Comparison of ENCODE assay signal across 27 mouse cellular contexts in the genomic region with DNA sequence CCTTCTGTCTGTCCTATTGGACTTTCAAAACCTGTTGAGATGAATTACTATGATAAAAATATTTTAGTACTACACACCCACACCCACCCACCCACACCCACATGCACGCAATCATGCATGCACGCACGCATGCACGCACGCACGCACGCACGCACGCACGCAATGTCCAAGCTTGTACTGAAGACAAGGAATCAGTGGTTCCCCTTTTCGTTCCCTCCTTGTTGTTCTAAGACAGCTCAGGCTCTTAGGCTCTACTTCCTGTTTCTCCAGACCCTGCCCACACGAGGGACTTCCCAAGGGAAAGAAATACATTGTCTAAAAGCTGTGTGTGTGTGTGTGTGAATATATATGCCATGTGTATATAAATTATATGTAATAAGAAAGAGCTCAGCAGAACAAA. TPM values are rescaled to one million over a fixed set of nuclear protein-coding genes. Genes with fewer than 3 reads are reported as not detected.
A peak's percentile ranks its signal among the peaks of the same experiment; 100 is the strongest.
DNase-seq lines count a peak whose midpoint lies in the region; ATAC-seq and TF ChIP-seq lines count a peak whose summit lies in the region.
"Had no signal": no experiment of that assay in that cellular context is flagged by ENCODE, and none has a peak within 500 bp of the region (broad histone marks: within the 10 kb centered on the region; RNA-seq: fewer than 3 reads in every experiment).

No protein-coding gene starts in this region.

- no peak for TF ChIP-seq POLR2A in spleen, adult 2 months (IDR thresholded peaks at IDR 0.05; ENCODE audit: low read depth, low read length)
- TF ChIP-seq POLR2A in thymus, adult 2 months (IDR thresholded peaks at IDR 0.05; ENCODE audit: control insufficient read depth, extremely low read depth, insufficient read depth, low read length, poor library complexity) = no peak

- peak; percentile 6 to 28 for DNase-seq in spleen, adult 2 months (ENCODE audit: low read depth in 1 of 2, low spot score in 2 of 2)
- no peak for DNase-seq in spleen, adult 12 weeks (ENCODE audit: low spot score)
- peak; percentile 39 for DNase-seq in lung, postnatal 36 days
- peak; percentile 21 for DNase-seq in skeletal muscle tissue, adult 2 months (ENCODE audit: low read depth, low spot score)
- no peak for DNase-seq in kidney, postnatal 36 days
- no peak for DNase-seq in cerebellum, adult 9-10 months
- no peak for DNase-seq in thymus, adult 2 months
- DNase-seq: adrenal gland, adult 2 months; cerebellum, adult 11 months; gastrocnemius, postnatal 10 days; thymus, postnatal 25 days had no signal

- no peak for TF ChIP-seq CTCF in spleen, adult 2 months (IDR thresholded peaks at IDR 0.05; ENCODE audit: extremely low read depth, insufficient read depth, insufficient read length, insufficient replicate concordance)
- no peak for TF ChIP-seq CTCF in thymus, adult 2 months (IDR thresholded peaks at IDR 0.05; ENCODE audit: borderline replicate concordance, control insufficient read depth, extremely low read depth, insufficient read depth, low read length, poor library complexity)

- no peaks in the 10 kb centered on the region for H3K27me3 ChIP-seq in spleen, adult 2 months (ENCODE audit: control insufficient read depth, insufficient read depth, low read length)
- no peaks in the 10 kb centered on the region for H3K27me3 ChIP-seq in thymus, adult 2 months (ENCODE audit: control insufficient read depth, insufficient read depth, low read length)
- H3K27me3 ChIP-seq: embryonic facial prominence, embryonic 12.5 days; forebrain, embryonic 15.5 days; hindbrain, embryonic 13.5 days; kidney, embryonic 15.5 days; liver, embryonic 15.5 days; neural tube, embryonic 15.5 days had no signal

- peaks cover 3% of the 10 kb centered on the region; the same call in 1 of the 2 replicates for H3K4me1 ChIP-seq in spleen, adult 2 months (ENCODE audit: control insufficient read depth, insufficient read depth, insufficient read length)
- H3K4me1 ChIP-seq in thymus, adult 2 months (replicated peaks; ENCODE audit: control insufficient read depth, insufficient read depth, low read length) = peaks cover 2% of the 10 kb centered on the region; the same call in 1 of the 2 replicates
- H3K4me1 ChIP-seq: embryonic facial prominence, embryonic 12.5 days; forebrain, embryonic 15.5 days; hindbrain, embryonic 13.5 days; kidney, embryonic 15.5 days; limb, embryonic 10.5 days; liver, embryonic 15.5 days; midbrain, embryonic 10.5 days; neural tube, embryonic 15.5 days had no signal

- ATAC-seq in common myeloid progenitor, adult 5-6 weeks (replicated peaks; ENCODE audit: low read depth, poor library complexity, severe bottlenecking) = peak; percentile 89
- ATAC-seq: CD4-positive, CD25-positive, alpha-beta regulatory T cell, adult 4 months; forebrain, embryonic 15.5 days had no signal

- H3K27ac ChIP-seq in spleen, adult 2 months (ENCODE audit: insufficient read depth, low read length) = no peak overlapping the region
- H3K27ac ChIP-seq in thymus, adult 2 months (ENCODE audit: control insufficient read depth, insufficient read depth, low read length) = no peak overlapping the region
- H3K27ac ChIP-seq: embryonic facial prominence, embryonic 12.5 days; forebrain, embryonic 15.5 days; hindbrain, embryonic 13.5 days; kidney, embryonic 15.5 days; layer of hippocampus, adult 2 months; left cerebral cortex, adult 2 months; limb, embryonic 10.5 days; liver, embryonic 15.5 days; midbrain, embryonic 10.5 days; neural tube, embryonic 15.5 days had no signal

- H3K36me3 ChIP-seq in spleen, adult 2 months (ENCODE audit: control insufficient read depth, insufficient read depth, low read length) = no peaks in the 10 kb centered on the region
- H3K36me3 ChIP-seq in thymus, adult 2 months (ENCODE audit: control insufficient read depth, insufficient read depth, low read length) = no peaks in the 10 kb centered on the region
- H3K36me3 ChIP-seq: embryonic facial prominence, embryonic 12.5 days; forebrain, embryonic 15.5 days; hindbrain, embryonic 13.5 days; kidney, embryonic 15.5 days; limb, embryonic 10.5 days; liver, embryonic 15.5 days; midbrain, embryonic 10.5 days; neural tube, embryonic 15.5 days had no signal

- no peak overlapping the region for H3K4me3 ChIP-seq in spleen, adult 2 months (ENCODE audit: extremely low read depth, insufficient read depth, insufficient read length)
- no peak overlapping the region for H3K4me3 ChIP-seq in thymus, adult 2 months (ENCODE audit: control insufficient read depth, insufficient read depth, low read length)
- H3K4me3 ChIP-seq: embryonic facial prominence, embryonic 12.5 days; forebrain, embryonic 15.5 days; hindbrain, embryonic 13.5 days; kidney, embryonic 15.5 days; layer of hippocampus, adult 2 months; left cerebral cortex, adult 2 months; limb, embryonic 10.5 days; liver, embryonic 15.5 days; midbrain, embryonic 10.5 days; myocyte; neural tube, embryonic 15.5 days had no signal

- 25% methylated on average over 12 of the region's 12 CpGs for WGBS in spleen, adult 2 months
- 44% methylated on average over 12 of the region's 12 CpGs for WGBS in thymus, adult 2 months

RNA-seq across cellular contexts. Expression of a gene that starts 11.6 kb away (rescaled TPM):
- not detected in 2 replicates for polyA plus RNA-seq in spleen, adult 2 months (2012; rRNA removed)
- not detected in 2 replicates for total RNA-seq in common myeloid progenitor, adult 5-6 weeks (2017)
- polyA plus RNA-seq in thymus, adult 2 months (2012; rRNA removed) = not detected in 2 replicates
- total RNA-seq: adrenal gland, adult 2 months; gastrocnemius, postnatal 10 days; left cerebral cortex, adult 2 months had no signal
- polyA plus RNA-seq: adrenal gland, adult 2 months; cortical plate, adult 2 months; heart, postnatal 0 days; intestine, embryonic 16.5 days; limb, embryonic 10.5 days; liver, embryonic 15.5 days; myocyte had no signal

Comparison
In these comparisons a context has a peak if more than half of its experiments do, and no peak if none do; other contexts are left out.
1. DNase-seq: peak in spleen, adult 2 months (2 of 2), lung, postnatal 36 days (single experiment) and skeletal muscle tissue, adult 2 months (single experiment); none in spleen, adult 12 weeks (single experiment), kidney, postnatal 36 days (0 of 2), cerebellum, adult 9-10 months (single experiment) and thymus, adult 2 months (single experiment).